In the genomic region with DNA sequence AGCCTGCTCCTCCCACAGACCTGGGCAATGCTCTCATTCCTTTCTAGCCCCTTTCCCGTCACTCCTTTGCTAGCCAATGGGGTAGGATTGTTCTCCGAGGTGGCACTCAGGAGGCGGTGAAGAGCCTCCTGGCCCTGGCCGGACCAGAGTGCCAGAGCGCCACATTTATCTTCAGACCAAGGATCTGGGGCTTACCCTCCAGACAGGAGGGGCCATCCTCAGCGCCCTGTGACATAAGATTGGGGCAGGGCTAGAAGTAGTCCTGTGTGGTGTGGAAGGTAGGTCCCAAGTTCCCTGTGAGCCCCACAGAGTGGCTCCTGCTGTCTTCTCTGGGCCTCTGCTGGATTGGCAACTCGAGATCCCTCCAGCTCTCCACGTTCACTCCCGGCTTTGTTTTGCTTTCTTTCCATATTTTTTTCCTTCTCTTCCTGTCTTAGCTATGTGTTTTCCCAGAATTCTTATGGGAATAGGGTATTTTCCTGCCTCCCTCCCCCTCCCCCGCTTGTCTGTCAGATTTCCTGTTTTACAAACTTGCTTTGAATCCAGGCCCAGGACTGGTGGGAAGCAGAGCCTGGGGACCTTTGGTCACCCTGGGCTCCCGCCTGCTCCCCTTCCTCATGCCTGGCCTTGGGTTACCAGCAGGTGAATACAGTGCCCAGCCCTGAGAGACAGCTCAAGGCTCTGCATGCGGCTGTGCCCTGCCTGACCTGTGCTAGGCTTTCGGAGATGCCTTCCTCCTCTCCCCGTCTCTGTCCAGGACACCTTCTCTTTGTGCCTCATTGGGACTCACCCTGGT, we compare ENCODE assay signal across 8 mouse cellular contexts.
DNase-seq lines count a peak whose midpoint lies in the region; ATAC-seq and TF ChIP-seq lines count a peak whose summit lies in the region.
"Had no signal": no experiment of that assay in that cellular context is flagged by ENCODE, and none has a peak within 500 bp of the region (broad histone marks: within the 10 kb centered on the region; RNA-seq: fewer than 3 reads in every experiment).

No protein-coding gene starts in this region.

- H3K36me3 ChIP-seq in spleen, adult 2 months (ENCODE audit: control insufficient read depth, insufficient read depth, low read length) = no peaks in the 10 kb centered on the region
- H3K36me3 ChIP-seq in hindbrain, embryonic 11.5 days (ENCODE audit: control insufficient read depth, insufficient read depth, low read length) = no peaks in the 10 kb centered on the region
- no peaks in the 10 kb centered on the region for H3K36me3 ChIP-seq in liver, embryonic 16.5 days (ENCODE audit: control insufficient read depth, insufficient read depth)

- DNase-seq in spleen, adult 2 months (ENCODE audit: low read depth in 1 of 2, low spot score in 2 of 2) = no peak
- no peak for DNase-seq in spleen, adult 18-20 months
- no peak for DNase-seq in hindbrain, embryonic 11.5 days (ENCODE audit: low spot score)
- no peak for DNase-seq in urinary bladder, postnatal 10 days (ENCODE audit: low spot score)
- no peak for DNase-seq in urinary bladder, adult 2 months (ENCODE audit: low spot score)
- no peak for DNase-seq in testis, postnatal 14 days (ENCODE audit: low spot score)

- no peak overlapping the region for H3K9ac ChIP-seq in hindbrain, embryonic 11.5 days (ENCODE audit: low read depth, low read length)
- H3K9ac ChIP-seq in liver, embryonic 16.5 days (ENCODE audit: low read depth, low read length) = no peak overlapping the region

- peak overlapping the region; percentile 64 for H3K27ac ChIP-seq in spleen, adult 2 months (ENCODE audit: insufficient read depth, low read length)
- H3K27ac ChIP-seq in hindbrain, embryonic 11.5 days (ENCODE audit: low read depth, low read length) = 0 out of 2 replicates have a peak overlapping the region, but pooled peaks have one; percentile 43
- H3K27ac ChIP-seq in liver, embryonic 16.5 days (ENCODE audit: low read length) = peak overlapping the region; percentile 29; the same call in 1 of the 2 replicates
- H3K27ac ChIP-seq: macrophage had no signal

- H3K4me3 ChIP-seq in spleen, adult 2 months (ENCODE audit: extremely low read depth, insufficient read depth, insufficient read length) = no peak overlapping the region
- H3K4me3 ChIP-seq in hindbrain, embryonic 11.5 days (ENCODE audit: low read depth, low read length) = no peak overlapping the region
- H3K4me3 ChIP-seq in liver, embryonic 16.5 days (ENCODE audit: low read depth, low read length) = no peak overlapping the region

- H3K9me3 ChIP-seq in hindbrain, embryonic 11.5 days (ENCODE audit: control insufficient read depth, low read length) = no peaks in the 10 kb centered on the region
- no peaks in the 10 kb centered on the region for H3K9me3 ChIP-seq in liver, embryonic 16.5 days (replicated peaks; ENCODE audit: control insufficient read depth, low read length)

- no peak for TF ChIP-seq CTCF in spleen, adult 2 months (IDR thresholded peaks at IDR 0.05; ENCODE audit: extremely low read depth, insufficient read depth, insufficient read length, insufficient replicate concordance)

- no peak for TF ChIP-seq POLR2A in spleen, adult 2 months (IDR thresholded peaks at IDR 0.05; ENCODE audit: low read depth, low read length)

- H3K4me2 ChIP-seq in hindbrain, embryonic 11.5 days (replicated peaks; ENCODE audit: low read depth, low read length) = no peak overlapping the region
- H3K4me2 ChIP-seq in liver, embryonic 16.5 days (ENCODE audit: low read depth, low read length) = no peak overlapping the region

- no peaks in the 10 kb centered on the region for H3K27me3 ChIP-seq in spleen, adult 2 months (ENCODE audit: control insufficient read depth, insufficient read depth, low read length)
- no peaks in the 10 kb centered on the region for H3K27me3 ChIP-seq in hindbrain, embryonic 11.5 days (ENCODE audit: control insufficient read depth, insufficient read depth, low read length)
- no peaks in the 10 kb centered on the region for H3K27me3 ChIP-seq in liver, embryonic 16.5 days (ENCODE audit: control insufficient read depth, insufficient read depth, low read depth, low read length)

- peaks cover 7% of the 10 kb centered on the region; the same call in 1 of the 2 replicates for H3K4me1 ChIP-seq in spleen, adult 2 months (ENCODE audit: control insufficient read depth, insufficient read depth, insufficient read length)
- peaks cover 25% of the 10 kb centered on the region for H3K4me1 ChIP-seq in hindbrain, embryonic 11.5 days (replicated peaks; ENCODE audit: control insufficient read depth, insufficient read depth, low read length)
- no peaks in the 10 kb centered on the region for H3K4me1 ChIP-seq in liver, embryonic 16.5 days (ENCODE audit: control insufficient read depth, low read depth, low read length)

- WGBS in spleen, adult 2 months = 81% methylated on average over 14 of the region's 14 CpGs
- 69% methylated on average over 14 of the region's 14 CpGs for WGBS in hindbrain, embryonic 11.5 days
- WGBS in liver, embryonic 16.5 days (ENCODE audit: insufficient replicate concordance) = 55% methylated on average over 14 of the region's 14 CpGs

- ATAC-seq in hindbrain, embryonic 11.5 days (ENCODE audit: low FRiP score) = no peak
- ATAC-seq in liver, embryonic 16.5 days (ENCODE audit: low read depth) = 0 out of 2 replicates have a peak, but pooled peaks have one; percentile 28
